Mouse (Mus musculus) splenic B cell, adult 2 months (primary cell): Measurements from ENCODE around the gene Tsen34.

Experiments
- DNase-seq: peaks from one replicate; pipeline ENCODE4 v3.0.0-alpha.2; 2011; ENCODE audit warnings: low read depth, low spot score
- H3K27me3 ChIP-seq: 2 replicates; pipeline ENCODE4 v1.6.1; 2012; ENCODE audit warnings: mild to moderate bottlenecking, low read length, moderate library complexity, mixed read lengths; ENCODE audit not compliant: control insufficient read depth, poor library complexity, insufficient read depth, severe bottlenecking
- H3K36me3 ChIP-seq: 2 replicates; pipeline ENCODE4 v1.6.1; 2012; ENCODE audit warnings: mild to moderate bottlenecking, low read length, moderate library complexity, mixed read lengths; ENCODE audit not compliant: control insufficient read depth, poor library complexity, insufficient read depth, severe bottlenecking

The Tsen34 gene

GRCm38 (mm10) chr7:3692382-3692986 is at the start of gene Tsen34:
Gene Tsen34 (plus strand): TSS chr7:3692863.
- no peak for DNase-seq
- peaks cover 4% of the 10 kb centered on the region for H3K36me3 ChIP-seq
- no peaks in the 10 kb centered on the region for H3K27me3 ChIP-seq

GRCm38 (mm10) chr7:3643412-3643811 is 49.3 kb upstream of the Tsen34 start:
- Histone ChIP-seq H3K27me3 (no peaks in the 10 kb centered on the region), H3K36me3 (0 out of 2 replicates have a peak, but pooled peaks cover 2% of the 10 kb centered on the region)
- DNase-seq, result no peak

GRCm38 (mm10) chr7:3643843-3644242 is 48.8 kb upstream of the Tsen34 start:
- Histone ChIP-seq H3K36me3 (0 out of 2 replicates have a peak, but pooled peaks cover 2% of the 10 kb centered on the region), H3K27me3 (no peaks in the 10 kb centered on the region)
- no peak for DNase-seq

- DNase-seq, result no peak
- 0 out of 2 replicates have a peak, but pooled peaks cover 2% of the 10 kb centered on the region for H3K36me3 ChIP-seq
- no peaks in the 10 kb centered on the region for H3K27me3 ChIP-seq
These were observed 48.4 kb upstream of the Tsen34 start for GRCm38 (mm10) chr7:3644348-3644671.

GRCm38 (mm10) chr7:3644672-3645487 is 47.8 kb upstream of the Tsen34 start, which contains the start of gene Cnot3:
Gene Cnot3 (plus strand): TSS chr7:3645268.
- H3K27me3 ChIP-seq, result no peaks in the 10 kb centered on the region
- peak; percentile 100 for DNase-seq
- H3K36me3 ChIP-seq, result 0 out of 2 replicates have a peak, but pooled peaks cover 2% of the 10 kb centered on the region

GRCm38 (mm10) chr7:3645488-3646025 is 47.1 kb upstream of the Tsen34 start:
- Histone ChIP-seq H3K27me3 (no peaks in the 10 kb centered on the region), H3K36me3 (no peaks in the 10 kb centered on the region)
- no peak for DNase-seq

GRCm38 (mm10) chr7:3646188-3646587 is 46.5 kb upstream of the Tsen34 start:
- DNase-seq, result no peak
- peaks cover 5% of the 10 kb centered on the region for H3K36me3 ChIP-seq
- H3K27me3 ChIP-seq, result no peaks in the 10 kb centered on the region

GRCm38 (mm10) chr7:3646641-3647040 is 46.0 kb upstream of the Tsen34 start:
- Histone ChIP-seq H3K27me3 (no peaks in the 10 kb centered on the region), H3K36me3 (peaks cover 8% of the 10 kb centered on the region)
- DNase-seq, result no peak

- Histone ChIP-seq H3K36me3 (peaks cover 29% of the 10 kb centered on the region), H3K27me3 (no peaks in the 10 kb centered on the region)
- no peak for DNase-seq
These were observed 35.7 kb upstream of the Tsen34 start for GRCm38 (mm10) chr7:3656966-3657365.

GRCm38 (mm10) chr7:3658578-3658977 is 34.1 kb upstream of the Tsen34 start:
- peaks cover 28% of the 10 kb centered on the region for H3K36me3 ChIP-seq
- H3K27me3 ChIP-seq, result no peaks in the 10 kb centered on the region
- no peak for DNase-seq

- peak; percentile 13 for DNase-seq
- peaks cover 6% of the 10 kb centered on the region; the same call in 1 of the 2 replicates for H3K36me3 ChIP-seq
- H3K27me3 ChIP-seq, result no peaks in the 10 kb centered on the region
These were observed 28.0 kb upstream of the Tsen34 start for GRCm38 (mm10) chr7:3664524-3665214.

- peak; percentile 97 for DNase-seq
- no peaks in the 10 kb centered on the region for H3K27me3 ChIP-seq
- peaks cover 6% of the 10 kb centered on the region; the same call in 1 of the 2 replicates for H3K36me3 ChIP-seq
These were observed 27.2 kb upstream of the Tsen34 start, which contains the start of gene Leng1 for GRCm38 (mm10) chr7:3665215-3666114. Gene Leng1 (minus strand): TSS chr7:3665840.

GRCm38 (mm10) chr7:3666921-3667391 is 25.7 kb upstream of the Tsen34 start:
- Histone ChIP-seq H3K27me3 (no peaks in the 10 kb centered on the region), H3K36me3 (peaks cover 4% of the 10 kb centered on the region)
- DNase-seq, result no peak
